Mouse (Mus musculus): ENCODE data around the gene Cst3. TPM values are rescaled to one million over a fixed set of nuclear protein-coding genes. Genes with fewer than 3 reads are reported as not detected.

The Cst3 gene
- total RNA-seq (2022) = 1,000 to 10,000 TPM; 2,127 to 4,480 (median 3,140) TPM

DNA sequence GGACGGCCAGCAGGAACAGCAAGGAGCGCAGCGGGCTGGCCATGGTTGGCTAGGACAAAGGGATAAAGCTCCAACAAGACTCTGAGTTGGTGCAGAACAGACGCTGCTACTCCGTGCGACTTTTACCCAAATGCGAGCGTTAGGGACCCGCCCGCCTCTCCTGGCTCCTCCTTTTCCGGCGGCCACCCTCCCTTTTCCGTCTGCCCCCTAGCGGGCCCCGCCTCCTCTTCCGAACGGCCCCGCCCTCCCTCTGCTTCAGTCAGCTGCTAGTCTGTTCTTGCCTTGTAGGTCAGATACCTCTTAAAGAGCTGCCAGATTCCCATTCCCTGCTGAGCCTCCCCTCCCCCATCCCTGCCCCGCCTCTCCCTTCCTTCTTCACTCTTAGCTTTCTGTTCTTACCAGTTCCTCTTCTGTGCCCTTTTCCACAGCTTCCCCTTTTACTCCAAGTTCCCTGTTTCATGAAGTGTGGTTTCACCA, at the start of gene Cst3:
Gene Cst3, minus strand, starts transcription at position 358 of the 477 bp plus-strand sequence.
- DNase-seq (ENCODE audit: low spot score in 2 of 2) = peak; percentile 88 to 90

DNA sequence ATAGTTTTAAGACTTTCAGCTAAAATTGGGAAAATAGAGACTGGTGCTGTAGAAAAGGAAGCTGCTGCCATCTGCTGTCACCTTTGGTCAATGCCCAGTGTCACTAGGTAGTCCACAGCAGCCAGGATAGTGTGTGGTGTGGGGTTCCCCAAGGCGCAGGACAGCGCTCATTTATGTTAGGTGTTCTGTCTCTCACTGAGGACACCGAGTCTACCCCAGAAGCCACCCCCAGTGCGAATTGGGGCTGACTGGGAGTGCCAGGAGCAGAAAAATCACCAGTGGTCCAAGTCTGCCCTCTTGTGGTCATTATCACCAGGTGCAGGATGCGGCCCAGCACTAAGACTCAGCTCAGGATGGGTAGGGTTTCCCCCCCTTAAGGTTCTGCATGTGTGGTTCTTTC, 26.8 kb upstream of the Cst3 start:
- peak; percentile 45 to 69 for DNase-seq (ENCODE audit: low spot score in 2 of 2)

DNA sequence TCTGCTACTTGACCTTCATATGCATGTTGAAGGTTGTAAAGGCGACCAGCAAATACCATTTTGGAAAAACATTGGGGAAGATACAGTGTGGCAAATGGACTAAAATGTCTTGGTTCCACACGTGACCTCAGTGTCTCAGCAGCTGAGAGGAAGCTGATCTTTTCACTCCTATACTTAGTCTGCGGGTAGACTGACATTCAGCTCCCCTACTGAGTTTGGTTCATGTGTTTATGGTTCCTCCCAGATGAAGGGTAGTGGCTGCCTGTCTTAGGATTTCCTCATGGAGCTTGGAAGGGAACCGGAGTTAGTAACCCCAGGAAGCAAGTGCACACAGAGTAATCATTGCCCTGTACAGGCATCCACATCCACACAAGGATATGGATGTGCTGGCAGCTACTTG, 24.8 kb upstream of the Cst3 start:
- no peak for DNase-seq (ENCODE audit: low spot score in 2 of 2)

DNA sequence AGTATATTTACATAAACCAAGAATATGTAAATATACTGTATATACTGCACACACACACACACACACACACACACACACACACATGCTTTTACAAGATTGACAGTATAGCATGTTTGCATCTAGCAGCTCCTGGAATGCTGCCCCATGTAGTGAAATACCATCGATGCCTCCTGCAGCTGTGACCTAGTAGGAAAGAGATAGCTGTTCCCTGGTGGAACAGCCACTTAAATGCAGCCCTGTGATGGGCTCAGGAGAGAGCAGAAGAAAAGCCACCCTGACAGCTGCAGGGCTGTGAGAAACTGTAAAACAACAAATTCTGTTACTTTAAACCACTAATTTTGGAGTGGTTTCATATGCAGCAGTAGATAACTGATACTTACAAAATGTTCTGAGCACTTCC, 20.7 kb upstream of the Cst3 start:
- no peak for DNase-seq (ENCODE audit: low spot score in 2 of 2)

DNA sequence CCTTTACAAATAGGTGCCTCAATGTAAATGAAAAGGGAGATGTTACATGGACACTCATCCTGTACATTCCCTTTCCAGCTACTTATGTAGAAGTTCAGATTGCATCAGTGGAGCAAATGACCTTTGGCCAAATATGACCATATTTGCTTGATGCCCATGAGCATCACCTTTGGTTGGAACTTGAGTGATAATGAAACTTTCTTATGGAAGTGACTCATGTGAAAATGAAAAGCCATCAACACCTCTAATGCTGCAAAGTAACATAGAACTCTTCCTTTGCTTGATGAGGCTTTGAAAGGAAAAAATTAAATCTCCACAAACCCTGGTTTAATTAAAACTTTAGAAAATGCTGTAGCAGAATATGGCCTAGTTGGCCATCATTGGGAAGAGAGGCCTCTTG, 17.6 kb upstream of the Cst3 start:
- DNase-seq (ENCODE audit: low spot score in 2 of 2) = no peak

DNA sequence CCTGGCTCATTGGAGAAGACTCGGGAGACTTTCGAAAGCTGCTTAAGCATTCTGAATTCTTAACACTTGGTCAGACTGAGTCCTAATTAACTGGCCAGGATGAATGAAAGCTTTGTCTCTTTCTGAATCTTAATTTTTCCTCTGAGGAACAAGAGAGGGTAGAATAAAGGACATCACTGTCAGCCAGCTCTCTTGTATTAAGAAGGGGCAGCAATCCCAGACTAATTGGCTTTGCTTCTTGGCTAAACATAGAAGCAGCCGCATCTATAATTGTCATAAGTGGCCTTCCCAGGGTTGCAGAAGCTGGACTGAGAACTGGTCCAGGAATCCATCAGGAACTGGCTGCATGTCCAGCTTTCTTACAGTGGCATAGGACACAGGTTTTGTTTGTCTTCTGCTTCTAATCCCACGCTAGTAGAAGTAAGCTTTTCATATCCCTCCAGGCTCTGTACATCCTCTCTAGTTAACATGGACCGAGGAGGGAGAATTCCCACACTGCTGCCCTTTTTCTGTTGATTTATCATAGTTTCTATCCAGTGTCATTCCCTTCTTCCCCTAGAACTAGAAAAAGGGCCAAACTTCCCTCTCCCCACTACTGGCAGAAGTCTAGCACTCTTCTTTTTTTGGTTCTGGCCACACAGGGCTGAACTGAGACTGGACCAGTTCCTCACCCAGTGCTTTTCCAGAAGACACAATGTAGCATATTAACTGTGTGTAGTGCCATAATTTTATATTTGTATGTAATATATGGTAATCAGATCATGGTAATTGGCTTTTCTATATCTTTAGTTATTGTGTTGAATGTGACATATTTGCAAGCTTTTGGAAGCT, 14.7 kb upstream of the Cst3 start:
- peak; percentile 47 to 76 for DNase-seq (ENCODE audit: low spot score in 2 of 2)

DNA sequence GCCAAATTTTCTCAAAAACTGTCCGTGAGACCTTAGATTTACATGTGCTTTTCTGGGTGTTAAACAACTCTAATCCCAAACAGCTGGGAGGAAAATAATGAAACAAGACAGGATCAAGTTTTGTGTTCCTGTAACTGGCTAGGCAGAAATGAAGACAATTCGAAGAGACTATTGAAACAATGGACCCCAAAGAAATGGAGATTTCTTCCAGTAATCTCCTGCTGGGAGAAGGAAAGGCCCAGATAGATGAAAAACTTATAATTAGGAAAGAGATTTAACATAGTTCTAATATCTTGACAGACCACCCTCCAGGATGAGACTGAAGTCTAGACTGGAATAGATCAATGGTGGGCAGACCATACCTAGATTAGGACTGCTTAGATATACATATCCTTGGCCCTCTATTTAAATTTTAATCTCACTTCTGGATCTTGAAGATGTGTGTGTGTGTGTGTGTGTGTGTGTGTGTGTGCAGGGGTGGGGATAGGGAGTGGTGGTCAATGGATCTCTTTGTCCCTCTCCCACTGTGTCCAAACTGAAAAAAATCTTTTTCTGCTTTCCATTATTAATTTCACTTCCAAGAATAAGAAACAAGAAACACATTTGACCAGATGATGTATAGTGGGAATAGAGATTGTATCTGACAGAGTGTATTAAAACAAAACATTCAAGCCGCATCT, 14.0 kb upstream of the Cst3 start:
- no peak for DNase-seq (ENCODE audit: low spot score in 2 of 2)

DNA sequence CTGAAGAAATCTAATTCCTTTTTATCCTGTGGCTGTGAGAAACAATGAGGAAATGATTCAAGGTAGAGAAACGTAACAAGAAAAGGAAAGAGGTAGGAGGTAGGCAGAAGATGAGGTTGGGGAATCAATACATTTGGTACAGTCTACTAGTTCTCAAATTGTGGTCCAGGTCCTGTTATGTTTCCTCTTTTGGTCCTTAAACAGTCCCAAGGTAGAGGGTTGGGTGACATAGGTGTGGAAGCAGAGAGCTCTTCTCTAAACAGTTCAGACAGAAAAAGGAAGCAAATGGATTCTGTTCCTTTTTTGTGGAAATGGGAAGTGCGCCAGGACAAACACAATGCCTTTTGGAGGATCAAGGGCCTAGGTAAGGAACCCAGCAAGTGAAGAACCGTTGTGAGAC, 13.4 kb upstream of the Cst3 start:
- no peak for DNase-seq (ENCODE audit: low spot score in 2 of 2)

DNA sequence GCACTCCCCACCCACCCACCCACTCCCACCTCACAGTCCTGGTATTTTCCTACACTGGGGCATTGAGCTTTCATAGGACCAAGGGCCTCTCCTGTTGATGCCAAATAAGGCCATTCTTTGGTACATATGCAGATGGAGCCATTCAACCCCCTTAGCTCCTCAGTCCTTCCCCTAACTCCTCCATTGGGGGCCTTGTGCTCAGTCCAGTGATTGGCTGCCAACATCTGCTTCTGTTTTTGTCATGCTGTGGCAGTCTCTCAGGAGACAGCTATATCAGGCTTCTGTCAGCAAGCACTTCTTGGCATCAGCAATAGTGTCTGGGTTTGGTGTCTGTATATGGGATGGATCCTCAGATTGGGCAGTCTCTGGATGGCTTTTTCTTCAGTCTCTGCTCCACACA, 9.2 kb upstream of the Cst3 start:
- DNase-seq (ENCODE audit: low spot score in 2 of 2) = no peak

DNA sequence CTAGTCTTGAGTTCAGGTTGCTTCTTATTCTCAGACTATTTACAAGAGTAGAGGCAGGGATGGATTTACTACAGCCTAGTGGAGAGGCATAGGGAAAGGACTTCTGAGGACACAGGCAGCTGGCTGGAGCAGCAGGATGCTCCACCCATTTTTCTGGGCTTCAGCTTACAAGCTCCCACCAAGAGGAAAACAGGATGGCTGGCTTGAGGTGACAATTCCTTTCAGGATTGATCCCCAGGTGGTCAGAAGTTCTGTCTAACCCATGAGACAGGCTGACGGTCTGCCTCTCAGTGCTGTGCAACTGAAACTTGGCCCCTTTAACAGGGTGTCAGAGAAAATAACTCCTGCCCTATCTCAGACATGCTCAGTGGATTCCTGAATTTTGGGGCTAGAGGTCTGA, 3.7 kb upstream of the Cst3 start:
- DNase-seq (ENCODE audit: low spot score in 2 of 2) = no peak

DNA sequence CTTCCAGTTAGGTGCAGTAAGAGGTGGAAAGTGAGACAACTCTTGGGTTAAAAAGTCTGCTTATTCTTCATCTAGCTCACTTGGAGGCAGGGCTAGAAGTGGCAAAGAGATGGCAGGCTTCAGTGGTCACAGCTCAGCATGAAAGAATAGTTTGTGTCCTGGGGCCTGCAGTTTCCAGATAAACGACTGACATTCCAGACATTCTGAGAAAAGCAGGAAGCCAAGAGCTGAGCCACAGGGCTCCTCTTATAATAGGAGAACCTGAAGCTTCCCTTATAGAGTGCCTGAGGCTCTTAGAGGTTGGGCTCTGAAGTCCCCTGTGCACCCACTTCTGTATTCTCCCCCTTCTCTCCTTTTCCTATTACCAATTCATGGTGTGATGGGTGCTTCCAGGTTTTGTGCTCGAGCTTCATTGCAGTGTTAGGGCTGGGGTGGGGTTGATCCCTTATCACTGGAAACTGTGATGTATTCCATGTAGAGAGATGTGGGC, 3.2 kb upstream of the Cst3 start:
- DNase-seq (ENCODE audit: low spot score in 2 of 2) = no peak

DNA sequence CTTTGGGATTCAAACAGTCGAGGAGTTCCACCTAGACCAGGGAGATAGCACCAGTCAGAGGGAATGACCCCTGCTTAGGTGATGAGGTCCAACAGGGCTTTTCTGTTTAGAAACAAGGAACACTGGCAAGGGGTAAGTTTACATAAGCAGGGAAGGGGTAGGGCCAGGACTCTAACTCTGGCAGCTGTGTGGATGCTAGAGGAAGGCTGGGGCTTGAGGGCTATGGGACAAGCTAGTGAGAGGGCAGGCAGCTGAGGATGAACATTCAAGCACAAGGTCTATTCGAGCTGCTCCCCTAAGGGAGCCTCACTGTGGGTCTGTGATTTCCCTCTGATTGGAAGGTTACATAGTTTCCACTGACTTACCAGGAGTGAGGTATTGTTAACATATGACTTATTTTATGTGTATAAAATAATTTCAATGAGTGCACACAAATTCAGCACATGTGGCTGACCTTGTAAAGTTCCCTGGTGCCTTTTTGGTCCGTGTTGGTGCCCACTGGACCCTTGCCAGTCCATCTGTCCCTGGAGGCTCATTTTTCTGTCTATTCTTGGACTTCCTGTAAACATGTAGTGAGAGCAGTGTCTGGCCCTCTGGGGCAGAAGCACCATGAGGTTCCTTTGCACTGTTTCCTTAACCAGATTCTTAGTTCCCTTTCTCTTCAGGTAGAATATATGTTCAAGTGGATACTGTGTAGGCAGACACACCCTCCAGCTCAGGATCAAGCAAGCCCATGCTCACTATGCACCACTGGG, 1.7 kb upstream of the Cst3 start:
- DNase-seq (ENCODE audit: low spot score in 2 of 2) = no peak

DNA sequence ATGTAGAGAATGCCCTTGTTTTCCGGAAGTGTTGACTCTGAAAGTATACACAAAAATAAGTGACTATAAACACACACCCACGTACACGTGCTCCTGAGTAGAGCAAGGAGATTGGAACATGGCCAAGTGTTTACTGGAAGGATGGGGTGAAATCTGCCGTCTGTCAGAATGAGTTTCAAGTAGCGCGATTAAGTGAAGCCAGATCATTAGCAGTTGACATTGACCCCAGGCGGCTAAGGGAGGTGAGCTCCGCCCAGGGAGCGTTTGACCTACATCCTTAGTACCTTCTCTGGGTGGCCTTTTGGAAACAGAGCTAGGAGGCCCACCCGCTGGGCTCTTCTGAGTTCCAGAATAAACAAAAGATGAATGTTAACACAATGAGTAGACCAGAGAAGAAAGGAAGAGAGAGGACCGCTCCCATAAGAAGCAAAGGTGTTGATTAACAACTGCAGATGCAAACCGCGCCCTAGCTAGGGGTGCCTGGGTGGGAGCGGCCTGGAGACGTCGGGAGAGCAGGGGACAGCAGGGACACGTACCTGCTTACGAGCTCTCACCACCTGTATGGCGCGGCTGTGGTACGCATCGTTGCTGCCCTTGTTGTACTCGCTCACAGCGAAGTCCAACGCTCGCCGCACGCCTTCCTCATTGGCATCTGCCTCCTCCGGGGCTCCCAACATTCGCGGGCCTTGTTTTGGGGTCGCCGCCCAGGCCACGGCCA, 716 bp downstream of the Cst3 start:
- no peak for DNase-seq (ENCODE audit: low spot score in 2 of 2)

DNA sequence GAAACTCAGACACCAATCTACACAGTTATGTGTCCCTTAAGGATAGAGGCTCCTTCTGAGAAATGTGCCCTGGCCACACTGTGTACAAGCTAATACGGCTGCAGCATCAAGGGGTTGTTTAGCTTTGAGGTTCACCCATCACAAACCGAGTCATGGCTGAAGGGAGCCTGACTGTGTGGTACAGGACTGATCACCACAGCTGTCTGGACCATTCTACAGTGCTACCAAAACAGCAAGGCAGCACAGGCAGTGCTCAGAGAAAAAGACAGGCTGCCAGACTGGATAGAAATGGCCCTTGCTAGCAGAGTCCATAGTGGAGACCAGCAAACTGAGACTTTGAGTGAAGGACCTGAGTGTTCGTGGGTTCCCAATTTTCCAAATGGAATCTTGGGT, 1.3 kb downstream of the Cst3 start:
- DNase-seq (ENCODE audit: low spot score in 2 of 2) = no peak

DNA sequence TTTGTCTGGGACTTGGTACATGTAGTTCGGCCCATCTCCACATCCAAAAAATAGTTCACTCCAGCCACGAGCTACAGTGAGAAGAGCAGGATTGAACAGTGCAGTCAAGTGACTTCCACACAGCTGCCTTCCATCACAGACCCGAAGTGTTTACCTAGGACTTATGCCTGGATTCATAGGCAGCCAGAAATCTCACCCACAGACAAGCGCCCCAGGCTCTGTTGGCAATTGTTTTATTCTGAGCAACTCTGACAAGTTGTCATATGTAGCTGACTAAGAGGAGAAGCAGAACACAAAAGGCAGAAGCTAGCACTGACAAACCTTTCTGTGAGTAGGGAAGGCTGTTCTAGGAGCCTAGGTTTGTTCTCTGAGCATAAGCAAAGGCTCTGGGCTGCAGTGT, 2.6 kb downstream of the Cst3 start:
- no peak for DNase-seq (ENCODE audit: low spot score in 2 of 2)

DNA sequence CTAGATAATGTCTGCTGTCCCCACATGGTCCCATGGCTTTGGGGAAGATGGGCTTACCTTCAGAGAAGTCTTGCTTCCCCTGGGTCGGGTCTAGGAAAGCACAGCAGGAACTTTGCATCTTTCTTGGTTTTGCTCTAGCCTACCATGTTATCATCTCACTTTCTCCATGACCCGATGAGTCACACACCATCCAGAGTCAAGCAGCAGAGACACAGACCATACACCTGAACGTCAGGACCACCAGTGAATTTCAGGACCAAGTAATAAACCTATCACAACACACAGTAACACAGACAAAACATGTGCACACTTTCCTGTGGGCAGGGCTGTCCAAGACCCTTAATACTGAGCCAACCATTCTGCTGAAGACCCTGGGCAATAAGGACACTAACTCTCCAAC, 5.0 kb downstream of the Cst3 start:
- DNase-seq (ENCODE audit: low spot score in 2 of 2) = no peak

DNA sequence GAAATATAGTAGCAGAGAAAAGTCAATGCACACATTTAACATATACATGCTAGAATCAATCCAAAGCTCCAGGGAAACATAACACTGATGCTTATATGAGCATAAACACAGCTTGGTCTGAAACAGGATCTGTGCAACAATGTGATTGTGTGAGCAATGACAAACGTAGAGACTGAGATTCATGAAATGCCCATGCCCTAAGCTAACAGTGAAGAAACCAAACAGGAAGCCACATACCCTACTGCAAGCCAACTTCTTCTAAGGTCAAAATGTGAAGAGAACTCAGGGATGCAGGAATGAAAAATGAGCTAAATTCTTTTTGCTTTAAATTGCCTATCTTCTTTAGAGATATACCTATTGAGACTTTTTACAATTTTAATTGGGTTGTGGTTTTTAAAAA, 6.5 kb downstream of the Cst3 start:
- DNase-seq (ENCODE audit: low spot score in 2 of 2) = no peak

DNA sequence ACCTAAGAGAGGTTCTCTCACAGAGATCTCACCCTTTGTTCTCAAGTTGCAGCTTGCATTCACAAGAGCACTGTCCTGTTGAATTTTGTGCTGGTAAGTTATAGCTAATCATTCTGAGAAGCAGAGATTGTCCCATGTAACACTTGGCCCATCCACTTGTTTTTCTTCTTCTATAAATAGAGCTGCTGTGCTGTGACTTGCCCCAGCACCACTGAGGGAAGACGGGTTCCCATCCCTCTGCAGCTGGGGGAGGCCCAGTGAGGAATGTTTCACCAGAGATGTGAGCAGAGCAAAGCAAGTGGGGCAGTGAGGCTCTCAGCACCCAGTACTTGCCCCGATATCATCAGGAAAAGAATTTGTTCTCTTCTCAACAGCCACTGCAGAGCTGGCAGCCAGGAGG, 10.5 kb downstream of the Cst3 start, which contains the start of gene 9230104L09Rik:
Gene 9230104L09Rik, minus strand, starts transcription at position 73 of the 400 bp plus-strand sequence.
- DNase-seq (ENCODE audit: low spot score in 2 of 2) = no peak

DNA sequence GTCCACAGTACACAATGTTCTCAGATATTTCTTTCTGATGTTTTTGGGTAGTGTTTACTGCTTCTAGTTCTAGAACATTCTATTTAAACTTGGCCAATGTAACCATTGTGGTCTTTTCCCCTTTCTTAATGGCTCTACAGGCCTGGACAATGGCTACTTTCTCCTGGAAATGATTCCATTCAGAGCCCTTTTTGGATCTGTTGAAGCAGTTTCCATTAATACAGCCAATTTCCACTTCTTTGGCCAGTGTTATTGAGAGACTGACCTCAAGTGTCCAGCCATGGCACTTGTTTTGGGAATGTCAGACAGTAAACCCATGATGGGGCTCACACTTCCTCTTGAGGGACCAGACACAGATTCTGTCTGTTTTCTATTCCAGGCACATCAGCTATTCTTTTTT, 13.8 kb downstream of the Cst3 start:
- peak in 1 of 2 experiments; percentile 43 for DNase-seq (ENCODE audit: low spot score in 2 of 2)

DNA sequence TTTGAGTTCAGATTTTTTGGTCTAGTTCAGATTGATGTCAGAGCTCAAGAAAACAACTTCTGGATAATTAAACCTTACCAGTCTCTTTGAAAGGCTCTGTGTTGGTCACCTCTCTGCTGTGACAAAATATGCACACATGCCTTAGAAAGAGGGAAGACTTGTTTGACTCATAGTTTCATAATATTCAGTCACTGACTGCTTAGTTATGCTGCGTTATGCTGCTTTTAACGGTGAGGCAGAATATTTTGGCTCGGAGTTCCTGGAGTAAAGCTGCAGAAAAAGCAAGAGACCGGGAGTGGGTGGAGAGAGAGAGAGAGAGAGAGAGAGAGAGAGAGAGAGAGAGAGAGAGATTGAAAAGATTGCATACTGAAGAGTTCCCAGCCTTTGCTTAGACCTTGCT, 14.5 kb downstream of the Cst3 start:
- DNase-seq (ENCODE audit: low spot score in 2 of 2) = no peak

DNA sequence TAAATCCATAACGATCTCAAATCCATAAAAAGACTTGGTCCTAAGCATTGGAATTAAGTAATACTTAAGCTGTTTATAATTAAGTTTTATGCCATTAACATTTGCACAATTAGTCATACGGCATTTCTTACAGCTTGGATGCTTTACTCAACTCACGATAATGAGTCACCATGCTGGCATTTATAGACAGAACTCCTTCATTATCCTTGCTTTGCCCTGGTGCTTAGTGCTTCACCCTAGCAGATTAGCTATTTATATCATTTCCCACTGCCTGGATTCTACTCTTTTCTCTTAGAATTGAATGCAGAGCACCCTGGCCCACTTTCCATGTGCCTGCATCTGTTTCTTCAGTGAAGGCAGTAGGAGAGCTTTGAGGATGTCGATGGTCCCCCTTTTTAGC, 18.0 kb downstream of the Cst3 start:
- DNase-seq (ENCODE audit: low spot score in 2 of 2) = no peak
